Mouse (Mus musculus): ENCODE measurements at regions not wholly inside any gene's neighbourhood (a gene's known extent, or its start where the extent isn't known, plus 50 kb on each side); places are given as distances from the start of the nearest gene placed in this dataset.

GRCm38 (mm10) chr2:30717566-30718328 lies 85.7 kb downstream of the 1700001O22Rik start:
- no peak for DNase-seq (ENCODE audit: low read depth, low spot score)

- DNase-seq (ENCODE audit: low read depth, low spot score): no peak
Observed at GRCm38 (mm10) chr2:30716580-30717565, 86.6 kb downstream of the 1700001O22Rik start.

- no peak for DNase-seq (ENCODE audit: low read depth, low spot score)
Observed at GRCm38 (mm10) chr2:30715720-30716310, 87.6 kb downstream of the 1700001O22Rik start.

- no peak for DNase-seq (ENCODE audit: low read depth, low spot score)
Observed at GRCm38 (mm10) chr2:30713535-30713934, 89.9 kb downstream of the 1700001O22Rik start.

GRCm38 (mm10) chr2:30712841-30713401 lies 90.5 kb downstream of the 1700001O22Rik start:
- peak; percentile 40 for DNase-seq (ENCODE audit: low read depth, low spot score)

- DNase-seq (ENCODE audit: low read depth, low spot score): peak; percentile 32
Observed at GRCm38 (mm10) chr2:30711853-30712498, 91.5 kb downstream of the 1700001O22Rik start.

- no peak for DNase-seq (ENCODE audit: low read depth, low spot score)
Observed at GRCm38 (mm10) chr2:30711476-30711852, 92.0 kb downstream of the 1700001O22Rik start.

GRCm38 (mm10) chr2:30710895-30711294 lies 92.6 kb downstream of the 1700001O22Rik start:
- no peak for DNase-seq (ENCODE audit: low read depth, low spot score)

GRCm38 (mm10) chr2:30709386-30709884 lies 94.0 kb downstream of the 1700001O22Rik start:
- DNase-seq (ENCODE audit: low read depth, low spot score): peak; percentile 48

GRCm38 (mm10) chr2:30708762-30709385 lies 94.6 kb downstream of the 1700001O22Rik start:
- DNase-seq (ENCODE audit: low read depth, low spot score): no peak

- peak; percentile 82 for DNase-seq (ENCODE audit: low read depth, low spot score)
Observed at GRCm38 (mm10) chr2:30708001-30708683, 95.3 kb downstream of the 1700001O22Rik start.

GRCm38 (mm10) chr2:30707099-30708000 lies 96.1 kb downstream of the 1700001O22Rik start:
- DNase-seq (ENCODE audit: low read depth, low spot score): peak; percentile 86

GRCm38 (mm10) chr2:30706036-30706435 lies 97.4 kb downstream of the 1700001O22Rik start:
- DNase-seq (ENCODE audit: low read depth, low spot score): no peak

- DNase-seq (ENCODE audit: low read depth, low spot score): no peak
Observed at GRCm38 (mm10) chr2:30703308-30703707, 100.2 kb downstream of the 1700001O22Rik start.

- DNase-seq (ENCODE audit: low read depth, low spot score): no peak
Observed at GRCm38 (mm10) chr2:30702711-30703110, 100.8 kb downstream of the 1700001O22Rik start.

GRCm38 (mm10) chr2:30700890-30701289 lies 102.6 kb downstream of the 1700001O22Rik start:
- DNase-seq (ENCODE audit: low read depth, low spot score): no peak

GRCm38 (mm10) chr2:30700471-30700870 lies 103.0 kb downstream of the 1700001O22Rik start:
- DNase-seq (ENCODE audit: low read depth, low spot score): no peak

- peak; percentile 91 for DNase-seq (ENCODE audit: low read depth, low spot score)
Observed at GRCm38 (mm10) chr2:30699797-30700454, 103.5 kb downstream of the 1700001O22Rik start.

All from ES-CJ7 (cell line).